Mouse (Mus musculus): ENCODE results near the gene Nrxn3. TPM values are rescaled to one million over a fixed set of nuclear protein-coding genes. Genes with fewer than 3 reads are reported as not detected.

Gene Nrxn3
- polyA plus RNA-seq, 1 experiment: 3.0 TPM

GRCm38 (mm10) chr12:88916752-88917151 lies 194.1 kb downstream of the Nrxn3 start:
- Histone ChIP-seq H3K79me2 (ENCODE audit: control insufficient read depth, insufficient read depth) (no peaks in the 10 kb centered on the region), H3K27me3 (ENCODE audit: control insufficient read depth, insufficient read depth, insufficient read length) (no peaks in the 10 kb centered on the region), H3K4me2 (ENCODE audit: low read depth) (no peak overlapping the region), H3K4me3 (no peak overlapping the region), H3K36me3 (ENCODE audit: control insufficient read depth, insufficient read depth) (no peaks in the 10 kb centered on the region), H3ac (ENCODE audit: control insufficient read depth, insufficient read length) (no peak overlapping the region)
- no peak for TF ChIP-seq E2F4 (IDR thresholded peaks at IDR 0.05; ENCODE audit: insufficient read depth)
- no peak for TF ChIP-seq TCF3 (IDR thresholded peaks at IDR 0.05; ENCODE audit: insufficient read length, low read depth)
- TF ChIP-seq SRF (IDR thresholded peaks at IDR 0.05; ENCODE audit: control insufficient read depth, insufficient read length, low read depth): no peak
- TF ChIP-seq POLR2A (IDR thresholded peaks at IDR 0.05; ENCODE audit: insufficient read length, low read depth): no peak
- no peak for TF ChIP-seq MYOD1 (IDR thresholded peaks at IDR 0.05; ENCODE audit: control insufficient read depth in 1 of 3, insufficient read length in 2 of 3, low read depth in 2 of 3)
- no peak for TF ChIP-seq MAX (IDR thresholded peaks at IDR 0.05; ENCODE audit: low read depth)

GRCm38 (mm10) chr12:88924896-88925295 lies 202.2 kb downstream of the Nrxn3 start:
- Histone ChIP-seq H3K79me2 (ENCODE audit: control insufficient read depth, insufficient read depth) (no peaks in the 10 kb centered on the region), H3ac (ENCODE audit: control insufficient read depth, insufficient read length) (no peak overlapping the region), H3K27me3 (ENCODE audit: control insufficient read depth, insufficient read depth, insufficient read length) (no peaks in the 10 kb centered on the region), H3K4me2 (ENCODE audit: low read depth) (no peak overlapping the region), H3K36me3 (ENCODE audit: control insufficient read depth, insufficient read depth) (no peaks in the 10 kb centered on the region), H3K4me3 (no peak overlapping the region)
- no peak for TF ChIP-seq USF1 (IDR thresholded peaks at IDR 0.05; ENCODE audit: low read depth)

- Histone ChIP-seq H3K4me2 (ENCODE audit: low read depth) (no peak overlapping the region), H3ac (ENCODE audit: control insufficient read depth, insufficient read length) (no peak overlapping the region), H3K79me2 (ENCODE audit: control insufficient read depth, insufficient read depth) (no peaks in the 10 kb centered on the region), H3K4me3 (no peak overlapping the region), H3K27me3 (ENCODE audit: control insufficient read depth, insufficient read depth, insufficient read length) (no peaks in the 10 kb centered on the region), H3K36me3 (ENCODE audit: control insufficient read depth, insufficient read depth) (no peaks in the 10 kb centered on the region)
- TF ChIP-seq REST (IDR thresholded peaks at IDR 0.05; ENCODE audit: insufficient read depth, insufficient read length): no peak
- TF ChIP-seq TCF12 (IDR thresholded peaks at IDR 0.05; ENCODE audit: insufficient read depth, poor library complexity, severe bottlenecking): no peak
- no peak for TF ChIP-seq TCF3 (IDR thresholded peaks at IDR 0.05; ENCODE audit: insufficient read length, low read depth)
- no peak for TF ChIP-seq SRF (IDR thresholded peaks at IDR 0.05; ENCODE audit: control insufficient read depth, insufficient read length, low read depth)
- TF ChIP-seq CEBPB (IDR thresholded peaks at IDR 0.05; ENCODE audit: insufficient read depth, poor library complexity, severe bottlenecking): no peak
- TF ChIP-seq MYOD1 (IDR thresholded peaks at IDR 0.05; ENCODE audit: control insufficient read depth in 1 of 3, insufficient read length in 2 of 3, low read depth in 2 of 3): no peak
- no peak for TF ChIP-seq MAX (IDR thresholded peaks at IDR 0.05; ENCODE audit: low read depth)
- no peak for TF ChIP-seq E2F4 (IDR thresholded peaks at IDR 0.05; ENCODE audit: insufficient read depth)
- TF ChIP-seq USF1 (IDR thresholded peaks at IDR 0.05; ENCODE audit: low read depth): no peak
- TF ChIP-seq POLR2AphosphoS2 (IDR thresholded peaks at IDR 0.05; ENCODE audit: insufficient read length, low read depth): no peak
- no peak for TF ChIP-seq MYOG (IDR thresholded peaks at IDR 0.05; ENCODE audit: control insufficient read depth in 1 of 3, insufficient read depth in 1 of 3, insufficient read length in 2 of 3, low read depth in 2 of 3)
- TF ChIP-seq POLR2A (IDR thresholded peaks at IDR 0.05; ENCODE audit: insufficient read length, low read depth): no peak
Measured at GRCm38 (mm10) chr12:88926306-88926705, 203.6 kb downstream of the Nrxn3 start.

GRCm38 (mm10) chr12:88931713-88932112 lies 209.0 kb downstream of the Nrxn3 start:
- no peak overlapping the region for H3K4me3 ChIP-seq
- H3K4me2 ChIP-seq (ENCODE audit: low read depth): no peak overlapping the region
- H3K79me2 ChIP-seq (ENCODE audit: control insufficient read depth, insufficient read depth): no peaks in the 10 kb centered on the region
- TF ChIP-seq POLR2AphosphoS2 (IDR thresholded peaks at IDR 0.05; ENCODE audit: insufficient read length, low read depth) (no peak), MYOG (IDR thresholded peaks at IDR 0.05; ENCODE audit: control insufficient read depth in 1 of 3, insufficient read depth in 1 of 3, insufficient read length in 2 of 3, low read depth in 2 of 3) (no peak), USF1 (IDR thresholded peaks at IDR 0.05; ENCODE audit: low read depth) (no peak), MAX (IDR thresholded peaks at IDR 0.05; ENCODE audit: low read depth) (no peak), CEBPB (IDR thresholded peaks at IDR 0.05; ENCODE audit: insufficient read depth, poor library complexity, severe bottlenecking) (no peak), MYOD1 (IDR thresholded peaks at IDR 0.05; ENCODE audit: control insufficient read depth in 1 of 3, insufficient read length in 2 of 3, low read depth in 2 of 3) (no peak), TCF3 (IDR thresholded peaks at IDR 0.05; ENCODE audit: insufficient read length, low read depth) (no peak), E2F4 (IDR thresholded peaks at IDR 0.05; ENCODE audit: insufficient read depth) (no peak), TCF12 (IDR thresholded peaks at IDR 0.05; ENCODE audit: insufficient read depth, poor library complexity, severe bottlenecking) (no peak), POLR2A (IDR thresholded peaks at IDR 0.05; ENCODE audit: insufficient read length, low read depth) (no peak), SRF (IDR thresholded peaks at IDR 0.05; ENCODE audit: control insufficient read depth, insufficient read length, low read depth) (no peak), REST (IDR thresholded peaks at IDR 0.05; ENCODE audit: insufficient read depth, insufficient read length) (no peak)
- no peak overlapping the region for H3ac ChIP-seq (ENCODE audit: control insufficient read depth, insufficient read length)
- no peaks in the 10 kb centered on the region for H3K27me3 ChIP-seq (ENCODE audit: control insufficient read depth, insufficient read depth, insufficient read length)
- H3K36me3 ChIP-seq (ENCODE audit: control insufficient read depth, insufficient read depth): no peaks in the 10 kb centered on the region

- TF ChIP-seq REST (IDR thresholded peaks at IDR 0.05; ENCODE audit: insufficient read depth, insufficient read length): no peak
- TF ChIP-seq POLR2A (IDR thresholded peaks at IDR 0.05; ENCODE audit: insufficient read length, low read depth): no peak
- no peak for TF ChIP-seq E2F4 (IDR thresholded peaks at IDR 0.05; ENCODE audit: insufficient read depth)
- no peak for TF ChIP-seq CEBPB (IDR thresholded peaks at IDR 0.05; ENCODE audit: insufficient read depth, poor library complexity, severe bottlenecking)
- TF ChIP-seq POLR2AphosphoS2 (IDR thresholded peaks at IDR 0.05; ENCODE audit: insufficient read length, low read depth): no peak
- no peak for TF ChIP-seq MYOG (IDR thresholded peaks at IDR 0.05; ENCODE audit: control insufficient read depth in 1 of 3, insufficient read depth in 1 of 3, insufficient read length in 2 of 3, low read depth in 2 of 3)
- no peak for TF ChIP-seq MAX (IDR thresholded peaks at IDR 0.05; ENCODE audit: low read depth)
- TF ChIP-seq SRF (IDR thresholded peaks at IDR 0.05; ENCODE audit: control insufficient read depth, insufficient read length, low read depth): no peak
- no peak for TF ChIP-seq TCF12 (IDR thresholded peaks at IDR 0.05; ENCODE audit: insufficient read depth, poor library complexity, severe bottlenecking)
- no peak for TF ChIP-seq USF1 (IDR thresholded peaks at IDR 0.05; ENCODE audit: low read depth)
- no peak for TF ChIP-seq TCF3 (IDR thresholded peaks at IDR 0.05; ENCODE audit: insufficient read length, low read depth)
- TF ChIP-seq MYOD1 (IDR thresholded peaks at IDR 0.05; ENCODE audit: control insufficient read depth in 1 of 3, insufficient read length in 2 of 3, low read depth in 2 of 3): no peak
- Histone ChIP-seq H3K79me2 (ENCODE audit: control insufficient read depth, insufficient read depth) (no peaks in the 10 kb centered on the region), H3K27me3 (ENCODE audit: control insufficient read depth, insufficient read depth, insufficient read length) (no peaks in the 10 kb centered on the region), H3K4me3 (no peak overlapping the region), H3K4me2 (ENCODE audit: low read depth) (no peak overlapping the region), H3K36me3 (ENCODE audit: control insufficient read depth, insufficient read depth) (no peaks in the 10 kb centered on the region), H3ac (ENCODE audit: control insufficient read depth, insufficient read length) (no peak overlapping the region)
Measured at GRCm38 (mm10) chr12:88939679-88940078, 217.0 kb downstream of the Nrxn3 start.
